Mouse (Mus musculus) spleen, postnatal 14 days (tissue): ENCODE data around the gene Cfb.

ENCODE experiments used
- DNase-seq, 2 experiments: peaks; one replicate each; pipeline ENCODE4 v3.0.0; 2021 to 2022; ENCODE audit warnings: low spot score in 2 of 2

The Cfb gene

GRCm38 (mm10) chr17:34884704-34885103, 22.4 kb upstream of the Cfb start:
- no peak for DNase-seq

- DNase-seq = no peak
These were observed 21.0 kb upstream of the Cfb start for GRCm38 (mm10) chr17:34883332-34883731.

- no peak for DNase-seq
These were observed 19.5 kb upstream of the Cfb start, which contains the start of gene Gm20547 for GRCm38 (mm10) chr17:34881683-34882310. Gene Gm20547 (minus strand): TSS chr17:34882042.

- no peak for DNase-seq
These were observed 18.8 kb upstream of the Cfb start for GRCm38 (mm10) chr17:34881166-34881565.

- no peak for DNase-seq
These were observed 17.1 kb upstream of the Cfb start, which contains the start of gene Zbtb12 for GRCm38 (mm10) chr17:34879336-34879879. Gene Zbtb12 (plus strand): TSS chr17:34879483.

- DNase-seq = no peak
These were observed 12.0 kb upstream of the Cfb start for GRCm38 (mm10) chr17:34874321-34874720.

- no peak for DNase-seq
These were observed 3.7 kb upstream of the Cfb start for GRCm38 (mm10) chr17:34865981-34866380.

GRCm38 (mm10) chr17:34861704-34862415, 458 bp downstream of the Cfb start:
- DNase-seq = peak in 1 of 2 experiments; percentile 5

- DNase-seq = no peak
These were observed 1.8 kb downstream of the Cfb start for GRCm38 (mm10) chr17:34860514-34860913.

- no peak for DNase-seq
These were observed 3.6 kb downstream of the Cfb start for GRCm38 (mm10) chr17:34858670-34859069.

- DNase-seq = peak in 1 of 2 experiments; percentile 57
These were observed 6.5 kb downstream of the Cfb start for GRCm38 (mm10) chr17:34855825-34856224.

- no peak for DNase-seq
These were observed 7.6 kb downstream of the Cfb start for GRCm38 (mm10) chr17:34854761-34855160.

- no peak for DNase-seq
These were observed 8.8 kb downstream of the Cfb start for GRCm38 (mm10) chr17:34853511-34853910.

GRCm38 (mm10) chr17:34850517-34851125, 11.7 kb downstream of the Cfb start:
- DNase-seq = no peak

GRCm38 (mm10) chr17:34849722-34850516, 12.4 kb downstream of the Cfb start, which contains the start of the genes Skiv2l and Nelfe:
Gene Skiv2l (minus strand): TSS chr17:34850210.
Gene Nelfe (plus strand): TSS chr17:34850391.
- peak; percentile 95 to 99 for DNase-seq

- no peak for DNase-seq
These were observed 14.7 kb downstream of the Cfb start for GRCm38 (mm10) chr17:34847615-34848014.

GRCm38 (mm10) chr17:34847192-34847591, 15.1 kb downstream of the Cfb start:
- DNase-seq = no peak

- no peak for DNase-seq
These were observed 17.4 kb downstream of the Cfb start for GRCm38 (mm10) chr17:34844884-34845283.

GRCm38 (mm10) chr17:34840736-34841307, 21.5 kb downstream of the Cfb start:
- no peak for DNase-seq

GRCm38 (mm10) chr17:34838785-34839184, 23.5 kb downstream of the Cfb start:
- no peak for DNase-seq
